Mouse (Mus musculus) cortical plate, adult 2 months (tissue): ENCODE measurements at regions not wholly inside any gene's neighbourhood (a gene's known extent, or its start where the extent isn't known, plus 50 kb on each side); places are given as distances from the start of the nearest gene placed in this dataset.

ENCODE experiments used
- CTCF ChIP-seq: fragments of 200-500 bp; IDR thresholded peaks from 2 replicates; pipeline ENCODE4 v1.5.1; 2011; ENCODE audit warnings: mild to moderate bottlenecking, control low read depth, low read length; ENCODE audit not compliant: insufficient read depth; ENCODE audit errors: extremely low read depth
- POLR2A ChIP-seq: fragments of 200-500 bp; IDR thresholded peaks from 2 replicates; pipeline ENCODE4 v1.6.1; 2011; ENCODE audit warnings: mild to moderate bottlenecking, low read length, control low read depth; ENCODE audit not compliant: insufficient read depth; ENCODE audit errors: extremely low read depth

DNA sequence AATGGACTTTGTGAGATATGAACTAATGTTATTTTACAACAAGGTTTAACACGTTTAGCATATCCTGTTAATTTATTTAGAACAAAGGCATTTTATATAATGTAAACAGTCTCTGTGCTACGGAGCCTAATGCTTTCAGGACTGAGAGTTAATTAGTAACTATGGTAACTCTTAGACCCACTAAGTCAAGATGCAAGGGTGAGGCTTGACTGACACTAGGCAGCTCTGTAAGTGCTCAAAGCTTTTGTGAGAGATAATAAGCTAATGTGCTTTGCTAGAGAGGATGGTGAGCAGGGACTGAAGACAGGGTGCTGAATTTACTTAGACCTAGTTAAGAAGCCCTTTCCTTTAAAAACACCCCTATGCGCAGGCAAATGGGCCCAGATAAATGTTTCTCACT lies 253.8 kb upstream of the Nrsn1 start:
- no peak for TF ChIP-seq CTCF
- TF ChIP-seq POLR2A: no peak
